Mouse (Mus musculus) neural tube, embryonic 14.5 days (tissue): ENCODE results near the gene Cib2. TPM values are rescaled to one million over a fixed set of nuclear protein-coding genes. Genes with fewer than 3 reads are reported as not detected.

Experiments used
- ATAC-seq: fragments of 200-750 bp; cut with Nextera tagmentation; 2 replicates; pipeline ENCODE4 v1.8.0; 2017; ENCODE audit warnings: low read depth, mild to moderate bottlenecking, moderate TSS enrichment, moderate library complexity
- H3K27ac ChIP-seq: fragments of 300-500 bp; sonication (generic); 2 replicates; pipeline ENCODE4 v1.5.1; 2014; ENCODE audit warnings: low read depth, mild to moderate bottlenecking, control low read depth, low read length, moderate library complexity, mixed read lengths
- H3K27me3 ChIP-seq: fragments of 300-500 bp; sonication (generic); 2 replicates; pipeline ENCODE4 v1.6.1; 2014; ENCODE audit warnings: low read length; ENCODE audit not compliant: control insufficient read depth, insufficient read depth
- H3K36me3 ChIP-seq: fragments of 300-500 bp; sonication (generic); 2 replicates; pipeline ENCODE4 v1.6.1; 2014; ENCODE audit warnings: low read length, mixed read lengths; ENCODE audit not compliant: control insufficient read depth, insufficient read depth
- H3K4me1 ChIP-seq: fragments of 300-500 bp; sonication (generic); 2 replicates; pipeline ENCODE4 v1.6.1; 2014; ENCODE audit warnings: low read length; ENCODE audit not compliant: control insufficient read depth, insufficient read depth
- H3K4me2 ChIP-seq: fragments of 300-500 bp; sonication (generic); 2 replicates; pipeline ENCODE4 v1.6.1; 2014; ENCODE audit warnings: mild to moderate bottlenecking, low read depth, low read length, control low read depth
- H3K4me3 ChIP-seq: fragments of 300-500 bp; sonication (generic); 2 replicates; pipeline ENCODE4 v1.5.1; 2014; ENCODE audit warnings: low read depth, low read length, control low read depth, mixed read lengths
- H3K9ac ChIP-seq: fragments of 300-500 bp; sonication (generic); replicated peaks from 2 replicates; pipeline ENCODE4 v1.6.1; 2014; ENCODE audit warnings: low read depth, mild to moderate bottlenecking, control low read depth, low read length, mixed read lengths
- H3K9me3 ChIP-seq: fragments of 300-500 bp; sonication (generic); 2 replicates; pipeline ENCODE4 v1.6.1; 2016; ENCODE audit warnings: low read length; ENCODE audit not compliant: control insufficient read depth
- WGBS: fragments of 180-500 bp; shearing (Covaris S2); extraction: QIAGEN DNeasy Blood & Tissue Kit; methylation state at CpG from one replicate; pipeline ENCODE4 v1.1.7; 2014; 5-methylcytosine and 5-hydroxymethylcytosine counted together
- polyA plus RNA-seq: library from polyadenylated mRNA; unstranded; fragments of >200 nt; fragmentation: Nextera tagmentation; extraction: Ambion mirVana; gene quantifications from 2 replicates; pipeline ENCODE4 v1.2.1, GENCODE M21; 2014

Cib2 gene
- polyA plus RNA-seq, 1 experiment from 2014 or later = 80.4 TPM

- Histone ChIP-seq H3K4me3 (no peak overlapping the region), H3K4me2 (no peak overlapping the region), H3K9ac (no peak overlapping the region), H3K27me3 (no peaks in the 10 kb centered on the region), H3K4me1 (peaks cover 6% of the 10 kb centered on the region), H3K9me3 (no peaks in the 10 kb centered on the region), H3K36me3 (no peaks in the 10 kb centered on the region), H3K27ac (no peak overlapping the region)
- no peak for ATAC-seq
- WGBS = 88% methylated on average over 3 of the region's 3 CpGs
Measured at GRCm38 (mm10) chr9:54538244-54538643, 21.8 kb downstream of the Cib2 start.

DNA sequence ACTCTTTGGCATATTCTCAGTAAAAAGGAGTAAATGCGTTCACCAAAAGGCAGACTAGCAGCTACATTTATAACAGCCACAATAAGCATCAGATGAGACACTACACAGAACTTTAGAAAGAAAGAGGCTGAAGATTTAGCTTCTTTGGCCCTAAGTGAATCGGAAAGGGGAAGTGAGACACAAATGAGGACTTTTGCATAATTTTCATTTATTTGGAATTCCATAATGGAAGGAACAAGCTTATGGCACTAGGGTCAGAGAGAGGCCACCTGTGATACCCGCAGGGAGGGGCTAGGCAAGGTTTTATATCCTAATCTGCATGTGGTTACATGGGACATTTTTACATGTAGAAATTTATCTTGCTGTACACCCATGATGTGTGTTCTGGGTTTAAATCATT, 22.5 kb downstream of the Cib2 start:
- WGBS = 71% methylated on average over 3 of the region's 3 CpGs
- Histone ChIP-seq H3K9ac (no peak overlapping the region), H3K4me1 (peaks cover 6% of the 10 kb centered on the region), H3K27ac (no peak overlapping the region), H3K9me3 (no peaks in the 10 kb centered on the region), H3K27me3 (no peaks in the 10 kb centered on the region), H3K4me3 (no peak overlapping the region), H3K36me3 (no peaks in the 10 kb centered on the region), H3K4me2 (no peak overlapping the region)
- ATAC-seq = no peak

DNA sequence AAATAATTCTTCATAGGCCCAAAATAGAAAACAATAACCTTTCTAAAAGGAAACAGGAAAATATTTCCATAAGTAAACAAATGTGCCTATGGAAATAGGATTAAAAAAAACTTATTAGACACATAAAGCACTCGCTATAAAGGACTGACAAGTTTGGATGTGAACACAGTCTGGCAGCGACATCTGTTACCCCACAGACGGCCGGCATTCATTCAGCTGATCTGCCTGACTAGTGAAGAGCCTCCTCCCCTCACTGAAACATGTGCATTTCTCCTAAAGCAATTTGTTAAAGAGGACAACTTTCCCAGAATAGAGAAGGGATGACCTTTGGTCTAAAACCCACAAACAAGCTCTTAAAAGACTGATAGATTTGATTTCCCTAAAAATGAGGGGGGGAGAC, 23.0 kb downstream of the Cib2 start:
- no peaks in the 10 kb centered on the region for H3K36me3 ChIP-seq
- H3K27me3 ChIP-seq = no peaks in the 10 kb centered on the region
- 18% methylated on average over 4 of the region's 4 CpGs for WGBS
- H3K27ac ChIP-seq = no peak overlapping the region
- H3K9ac ChIP-seq = no peak overlapping the region
- H3K4me3 ChIP-seq = no peak overlapping the region
- no peaks in the 10 kb centered on the region for H3K9me3 ChIP-seq
- no peak overlapping the region for H3K4me2 ChIP-seq
- H3K4me1 ChIP-seq = peaks cover 6% of the 10 kb centered on the region
- ATAC-seq = no peak

DNA sequence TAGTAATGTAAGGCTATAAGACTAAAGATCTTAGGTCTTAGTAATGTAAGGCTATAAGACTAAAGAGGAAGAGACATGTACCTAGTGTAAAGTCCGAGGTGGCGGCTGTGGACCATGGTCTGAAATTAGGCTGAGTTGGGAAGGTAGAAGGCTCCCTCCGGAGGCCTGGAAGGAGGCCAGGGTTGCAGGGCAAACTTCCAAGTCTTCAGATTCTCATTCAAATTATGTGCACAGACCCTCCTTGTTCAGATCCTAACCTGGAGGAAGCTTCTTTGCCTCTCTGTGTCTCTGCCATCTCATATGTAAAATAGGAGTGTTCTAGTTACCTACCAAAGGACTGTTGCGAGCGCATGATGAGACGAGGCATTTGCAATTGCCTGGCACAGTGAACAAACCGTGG, 23.8 kb downstream of the Cib2 start:
- Histone ChIP-seq H3K36me3 (no peaks in the 10 kb centered on the region), H3K27ac (no peak overlapping the region), H3K9me3 (no peaks in the 10 kb centered on the region), H3K4me3 (no peak overlapping the region), H3K27me3 (no peaks in the 10 kb centered on the region), H3K9ac (no peak overlapping the region), H3K4me1 (peaks cover 6% of the 10 kb centered on the region), H3K4me2 (no peak overlapping the region)
- ATAC-seq = no peak
- WGBS = 64% methylated on average over 7 of the region's 7 CpGs

GRCm38 (mm10) chr9:54533975-54534374, 26.0 kb downstream of the Cib2 start:
- no peaks in the 10 kb centered on the region for H3K9me3 ChIP-seq
- H3K27ac ChIP-seq = 0 out of 2 replicates have a peak overlapping the region, but pooled peaks have one; percentile 29
- no peak overlapping the region for H3K9ac ChIP-seq
- no peaks in the 10 kb centered on the region for H3K27me3 ChIP-seq
- no peaks in the 10 kb centered on the region for H3K36me3 ChIP-seq
- ATAC-seq = peak; percentile 79
- 39% methylated on average over 5 of the region's 5 CpGs for WGBS
- no peak overlapping the region for H3K4me3 ChIP-seq
- H3K4me2 ChIP-seq = no peak overlapping the region
- H3K4me1 ChIP-seq = peaks cover 6% of the 10 kb centered on the region

DNA sequence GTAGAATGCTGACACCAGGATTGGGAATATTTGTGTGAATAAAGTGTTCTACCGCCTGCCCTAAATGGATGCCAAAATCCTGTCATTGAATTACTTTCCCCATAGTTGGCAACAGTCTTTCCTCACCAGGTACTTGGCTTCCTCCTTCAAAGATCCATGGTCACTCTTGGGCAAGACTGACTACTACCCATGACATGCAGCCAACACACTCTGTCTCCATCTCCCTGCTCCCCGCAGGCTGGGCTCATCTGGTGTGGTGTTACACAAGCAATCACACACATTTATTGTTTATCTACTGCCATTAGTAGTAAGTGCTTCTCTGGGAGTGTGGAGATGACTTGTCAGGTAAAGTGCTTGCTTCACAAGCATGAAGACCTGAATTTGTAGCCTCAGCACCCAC, 27.1 kb downstream of the Cib2 start:
- Histone ChIP-seq H3K4me3 (no peak overlapping the region), H3K27me3 (no peaks in the 10 kb centered on the region), H3K9ac (no peak overlapping the region), H3K4me2 (no peak overlapping the region), H3K36me3 (no peaks in the 10 kb centered on the region), H3K9me3 (no peaks in the 10 kb centered on the region), H3K27ac (no peak overlapping the region), H3K4me1 (peaks cover 6% of the 10 kb centered on the region)
- 80% methylated on average over 2 of the region's 2 CpGs for WGBS
- no peak for ATAC-seq

GRCm38 (mm10) chr9:54531421-54531820, 28.6 kb downstream of the Cib2 start:
- Histone ChIP-seq H3K27ac (no peak overlapping the region), H3K4me2 (no peak overlapping the region), H3K27me3 (no peaks in the 10 kb centered on the region), H3K4me1 (peaks cover 5% of the 10 kb centered on the region), H3K36me3 (no peaks in the 10 kb centered on the region), H3K9me3 (no peaks in the 10 kb centered on the region), H3K9ac (no peak overlapping the region), H3K4me3 (no peak overlapping the region)
- ATAC-seq = no peak

DNA sequence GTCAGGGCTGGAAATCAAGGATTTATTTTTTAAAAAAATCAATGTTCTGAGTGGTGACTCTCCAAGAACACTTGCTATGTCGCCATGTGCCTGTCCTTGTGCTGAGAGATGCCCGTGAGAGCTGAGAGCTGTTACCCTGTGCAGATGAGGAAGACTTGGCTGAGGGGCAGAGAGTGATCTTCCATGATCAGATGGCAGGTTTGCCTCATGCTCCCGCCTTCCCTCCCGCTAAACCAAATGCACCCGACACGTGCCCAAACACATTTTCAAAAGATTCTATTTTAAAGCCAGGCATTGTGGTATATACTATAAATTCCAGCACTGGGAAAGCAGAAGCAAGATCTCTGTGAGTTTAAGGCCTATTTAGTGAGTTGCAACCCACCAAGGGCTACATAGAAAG, 29.2 kb downstream of the Cib2 start:
- 84% methylated on average over 6 of the region's 6 CpGs for WGBS
- Histone ChIP-seq H3K4me1 (peaks cover 3% of the 10 kb centered on the region; the same call in 1 of the 2 replicates), H3K4me3 (no peak overlapping the region), H3K9me3 (no peaks in the 10 kb centered on the region), H3K9ac (no peak overlapping the region), H3K4me2 (no peak overlapping the region), H3K27me3 (no peaks in the 10 kb centered on the region), H3K36me3 (no peaks in the 10 kb centered on the region), H3K27ac (no peak overlapping the region)
- ATAC-seq = no peak

- no peak overlapping the region for H3K4me3 ChIP-seq
- H3K27ac ChIP-seq = no peak overlapping the region
- ATAC-seq = no peak
- H3K4me1 ChIP-seq = peaks cover 3% of the 10 kb centered on the region; the same call in 1 of the 2 replicates
- no peak overlapping the region for H3K4me2 ChIP-seq
- H3K27me3 ChIP-seq = no peaks in the 10 kb centered on the region
- no peak overlapping the region for H3K9ac ChIP-seq
- no peaks in the 10 kb centered on the region for H3K9me3 ChIP-seq
- no peaks in the 10 kb centered on the region for H3K36me3 ChIP-seq
- 68% methylated on average over 2 of the region's 2 CpGs for WGBS
Measured at GRCm38 (mm10) chr9:54529950-54530349, 30.1 kb downstream of the Cib2 start.

DNA sequence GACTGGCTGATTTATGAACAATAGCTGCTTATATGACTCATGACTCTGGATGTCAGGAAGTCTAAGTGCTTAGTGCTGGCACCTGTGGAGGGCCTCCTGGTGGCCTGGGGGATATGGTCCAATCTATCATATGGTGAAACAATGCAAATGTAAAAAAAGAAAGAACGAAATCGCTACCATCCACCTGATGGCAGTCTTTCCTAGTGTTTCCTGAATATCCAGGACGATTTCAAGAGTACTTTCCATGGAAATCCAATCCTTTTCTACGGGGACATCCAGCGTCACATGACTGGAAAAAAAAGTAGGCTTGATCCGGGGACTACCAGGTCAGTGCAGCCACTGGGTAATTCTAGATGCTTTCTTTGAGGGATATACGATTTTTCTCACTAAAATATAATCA, 32.3 kb downstream of the Cib2 start:
- no peak overlapping the region for H3K4me3 ChIP-seq
- H3K36me3 ChIP-seq = no peaks in the 10 kb centered on the region
- ATAC-seq = no peak
- H3K27me3 ChIP-seq = no peaks in the 10 kb centered on the region
- WGBS = 80% methylated on average over 7 of the region's 7 CpGs
- H3K4me1 ChIP-seq = no peaks in the 10 kb centered on the region
- no peak overlapping the region for H3K9ac ChIP-seq
- no peaks in the 10 kb centered on the region for H3K9me3 ChIP-seq
- H3K4me2 ChIP-seq = no peak overlapping the region
- H3K27ac ChIP-seq = no peak overlapping the region
